Mouse (Mus musculus) spleen, postnatal 14 days (tissue): ENCODE results near the gene Pptc7.

Source experiments
- DNase-seq, 2 experiments: peaks; one replicate each; pipeline ENCODE4 v3.0.0; 2021 to 2022; ENCODE audit warnings: low spot score in 2 of 2

Gene Pptc7

DNA sequence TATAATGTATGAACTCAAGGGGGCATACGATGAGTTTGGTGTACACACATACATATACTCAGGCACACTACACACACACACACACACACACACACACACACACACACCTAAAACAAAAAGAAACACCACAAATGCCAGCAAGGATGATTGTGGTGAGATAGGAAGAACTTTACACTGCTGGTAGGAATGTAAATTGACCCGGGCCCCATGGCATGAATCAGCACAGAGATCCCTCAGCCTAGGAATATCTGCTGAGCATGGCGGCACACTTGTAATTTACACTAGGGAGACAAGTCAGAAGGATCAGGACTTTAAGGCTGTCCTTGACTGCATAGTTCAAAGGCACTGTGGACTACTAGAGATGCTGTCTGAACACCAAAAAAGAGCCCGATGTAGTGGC lies 46.1 kb downstream of the Pptc7 start:
- no peak for DNase-seq

DNA sequence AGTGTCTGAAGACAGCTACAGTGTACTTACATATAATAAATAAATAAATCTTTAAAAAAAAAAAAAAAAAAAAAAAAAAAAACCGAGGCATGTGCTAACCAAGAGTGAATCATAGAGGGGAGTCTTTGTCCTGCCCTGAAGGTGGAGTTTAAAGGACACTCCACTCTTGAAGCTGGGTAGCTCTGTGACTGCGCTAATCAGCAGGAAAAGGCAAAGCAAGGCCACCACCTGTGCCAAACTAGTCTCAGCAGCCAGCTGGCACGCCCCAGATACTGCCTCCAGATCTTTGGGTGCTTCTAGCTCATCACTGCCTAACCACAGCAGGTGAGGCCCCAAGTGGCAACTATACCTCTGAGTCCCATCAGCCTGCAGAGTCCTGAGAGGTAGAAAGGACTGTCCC lies 50.5 kb downstream of the Pptc7 start:
- DNase-seq: no peak

GRCm38 (mm10) chr5:122336554-122337294 lies 52.6 kb downstream of the Pptc7 start:
- no peak for DNase-seq

DNA sequence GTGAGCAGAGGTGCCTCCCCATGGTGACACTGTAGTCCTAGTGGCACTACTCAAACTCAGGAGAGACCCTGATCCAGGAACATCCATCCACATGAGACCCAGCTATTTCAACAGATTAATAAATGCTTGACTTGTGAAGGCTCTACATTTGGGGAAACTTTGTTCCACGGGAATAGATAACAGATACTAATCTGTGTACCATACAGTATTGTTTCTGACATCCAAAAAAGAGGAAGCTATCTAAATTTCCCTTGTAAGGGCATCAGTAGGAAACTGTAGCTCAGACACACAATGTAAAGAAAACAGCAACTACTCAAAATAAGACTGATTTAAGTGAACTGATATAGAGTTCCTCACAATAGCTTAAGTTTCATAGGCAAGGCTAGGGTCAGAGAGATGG lies 58.7 kb downstream of the Pptc7 start:
- DNase-seq: no peak

GRCm38 (mm10) chr5:122343768-122344167 lies 59.6 kb downstream of the Pptc7 start:
- no peak for DNase-seq

DNA sequence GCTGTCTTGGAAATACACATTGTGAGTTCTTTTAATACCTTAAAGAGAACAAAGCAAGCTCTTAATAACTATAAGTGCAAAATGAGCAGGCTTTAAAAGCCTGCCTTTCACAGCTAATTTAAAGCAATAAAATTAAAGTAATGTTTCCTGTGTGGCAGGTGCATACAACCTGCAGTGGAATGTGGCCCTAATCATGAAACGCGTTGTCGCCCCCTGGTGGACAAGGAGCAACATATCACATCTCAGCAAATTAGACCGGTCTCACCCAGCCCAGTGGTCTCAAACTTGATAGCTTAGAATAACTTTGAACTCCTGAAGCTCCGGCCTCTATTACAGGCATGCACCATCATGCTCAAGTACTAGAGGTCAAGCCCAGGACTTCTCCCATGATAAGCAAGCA lies 60.1 kb downstream of the Pptc7 start:
- peak; percentile 61 to 78 for DNase-seq

- DNase-seq: no peak
Measured at GRCm38 (mm10) chr5:122345777-122346176, 61.6 kb downstream of the Pptc7 start.

GRCm38 (mm10) chr5:122353807-122354491 lies 69.8 kb downstream of the Pptc7 start, which contains the start of the genes Rad9b and Vps29:
Gene Rad9b (minus strand): TSS chr5:122354233.
Gene Vps29 (plus strand): TSS chr5:122354369.
- DNase-seq: peak; percentile 97 to 98

GRCm38 (mm10) chr5:122354492-122355067 lies 70.4 kb downstream of the Pptc7 start:
- no peak for DNase-seq

GRCm38 (mm10) chr5:122371591-122372191 lies 87.5 kb downstream of the Pptc7 start, which contains the start of gene Gpn3:
Gene Gpn3 (plus strand): TSS chr5:122371876.
- DNase-seq: no peak

GRCm38 (mm10) chr5:122372192-122372769 lies 88.1 kb downstream of the Pptc7 start, which contains the start of gene Fam216a:
Gene Fam216a (minus strand): TSS chr5:122372364.
- DNase-seq: peak; percentile 98

GRCm38 (mm10) chr5:122372878-122373277 lies 88.7 kb downstream of the Pptc7 start:
- no peak for DNase-seq
